Mouse (Mus musculus): ENCODE results near the gene Noc4l. TPM values are rescaled to one million over a fixed set of nuclear protein-coding genes. Genes with fewer than 3 reads are reported as not detected.

Noc4l gene
- 16.1 TPM for polyA plus RNA-seq (2015; fragmentation: Illumina TruSeq; extraction: RNeasy Lipid Tissue Mini Kit (QIAGEN cat#74804); ENCODE audit: insufficient read depth, low replicate concordance)

DNA sequence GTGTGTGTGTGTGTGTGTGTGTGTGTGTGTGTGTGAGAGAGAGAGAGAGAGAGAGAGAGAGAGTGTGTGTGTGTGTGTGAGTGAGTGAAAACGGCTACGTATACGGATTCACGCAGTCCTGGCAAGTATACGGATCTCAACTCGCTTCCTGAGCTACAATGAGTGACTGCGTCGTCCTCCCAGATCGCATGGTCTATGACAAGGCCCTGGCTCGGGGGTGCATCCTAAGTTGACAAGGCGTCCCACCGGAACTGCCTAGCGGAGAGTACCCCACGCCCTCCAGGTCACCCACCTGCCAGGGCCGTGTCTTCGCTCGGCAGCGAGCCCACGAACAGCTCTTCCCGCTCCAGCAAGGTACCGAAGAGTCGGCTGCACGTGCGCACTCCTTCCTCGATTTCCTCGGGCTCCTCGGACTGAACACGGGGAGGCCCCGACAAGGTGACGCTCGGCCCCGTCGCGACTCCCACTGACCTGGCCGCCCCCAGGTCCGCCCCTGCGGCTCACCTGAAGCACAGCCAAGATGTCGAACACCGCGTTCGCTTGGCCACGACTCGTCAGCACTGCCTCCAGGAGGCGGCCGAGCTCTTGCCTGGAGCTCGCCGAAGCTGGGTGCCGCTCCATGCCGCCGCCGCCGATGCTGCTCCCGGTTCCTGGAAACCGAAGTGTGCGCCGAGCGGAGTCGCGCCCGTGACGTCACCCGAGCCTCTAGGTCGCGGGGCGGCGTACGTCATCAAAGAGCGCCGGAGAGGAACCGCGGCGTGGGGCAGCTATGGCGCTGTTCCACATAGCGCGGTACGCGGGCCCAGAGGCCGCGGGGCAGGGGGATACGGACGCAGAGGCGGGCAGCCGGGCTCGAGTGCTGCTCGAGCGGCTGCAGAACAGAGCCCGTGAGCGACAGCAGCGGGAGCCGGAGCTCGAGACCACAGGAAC, at the start of gene Noc4l, which contains the start of gene Ddx51:
Noc4l (minus strand) TSS at position 699 of the 930 bp plus-strand sequence.
Ddx51 (plus strand) TSS at position 733 of the 930 bp plus-strand sequence.

Other genes starting within 250 kb of the Noc4l start
- 14.7 TPM for gene Fbrsl1, start 204.9 kb downstream of the Noc4l start, polyA plus RNA-seq (2015; fragmentation: Illumina TruSeq; extraction: RNeasy Lipid Tissue Mini Kit (QIAGEN cat#74804); ENCODE audit: insufficient read depth, low replicate concordance)
- 0.50 TPM for gene Galnt9, start 109.1 kb downstream of the Noc4l start, polyA plus RNA-seq (2015; fragmentation: Illumina TruSeq; extraction: RNeasy Lipid Tissue Mini Kit (QIAGEN cat#74804); ENCODE audit: insufficient read depth, low replicate concordance)
- 16.9 TPM for gene Ddx51, start within 50 bp of the Noc4l start, polyA plus RNA-seq (2015; fragmentation: Illumina TruSeq; extraction: RNeasy Lipid Tissue Mini Kit (QIAGEN cat#74804); ENCODE audit: insufficient read depth, low replicate concordance)
- 55.1 TPM for gene Ep400, start 117.3 kb upstream of the Noc4l start, polyA plus RNA-seq (2015; fragmentation: Illumina TruSeq; extraction: RNeasy Lipid Tissue Mini Kit (QIAGEN cat#74804); ENCODE audit: insufficient read depth, low replicate concordance)
- 15.0 TPM for gene Pus1, start 127.2 kb upstream of the Noc4l start, polyA plus RNA-seq (2015; fragmentation: Illumina TruSeq; extraction: RNeasy Lipid Tissue Mini Kit (QIAGEN cat#74804); ENCODE audit: insufficient read depth, low replicate concordance)
- gene Ulk1, start 156.7 kb upstream of the Noc4l start, polyA plus RNA-seq (2015; fragmentation: Illumina TruSeq; extraction: RNeasy Lipid Tissue Mini Kit (QIAGEN cat#74804); ENCODE audit: insufficient read depth, low replicate concordance): 14.0 TPM
- gene Hscb, start 186.4 kb upstream of the Noc4l start, polyA plus RNA-seq (2015; fragmentation: Illumina TruSeq; extraction: RNeasy Lipid Tissue Mini Kit (QIAGEN cat#74804); ENCODE audit: insufficient read depth, low replicate concordance): 40.0 TPM
- gene Chek2, start 186.6 kb upstream of the Noc4l start, polyA plus RNA-seq (2015; fragmentation: Illumina TruSeq; extraction: RNeasy Lipid Tissue Mini Kit (QIAGEN cat#74804); ENCODE audit: insufficient read depth, low replicate concordance): 17.0 TPM
- gene Ttc28, start 226.4 kb upstream of the Noc4l start, polyA plus RNA-seq (2015; fragmentation: Illumina TruSeq; extraction: RNeasy Lipid Tissue Mini Kit (QIAGEN cat#74804); ENCODE audit: insufficient read depth, low replicate concordance): 4.0 TPM